Mouse (Mus musculus) CD4-positive, CD25-positive, alpha-beta regulatory T cell, adult 2 months (primary cell): Measurements from ENCODE around the gene Psma3.
A peak's percentile ranks its signal among the peaks of the same experiment; 100 is the strongest.
"Not testable (repeated sequence)": the region's sequence is repeated elsewhere in the genome, so short reads cannot be mapped to it uniquely, and the experiment has no call there.

Experiments
- DNase-seq: peaks from one replicate; pipeline ENCODE4 v3.0.0-alpha.2; 2012; ENCODE audit warnings: low read depth, low spot score

The Psma3 gene

GRCm38 (mm10) chr12:71001456-71001855, 27.0 kb downstream of the Psma3 start:
- DNase-seq = no peak

- no peak for DNase-seq
These were observed 29.5 kb downstream of the Psma3 start for GRCm38 (mm10) chr12:71003760-71004426.

GRCm38 (mm10) chr12:71006141-71006540, 31.7 kb downstream of the Psma3 start:
- DNase-seq = no peak

GRCm38 (mm10) chr12:71006901-71007300, 32.5 kb downstream of the Psma3 start:
- DNase-seq = peak; percentile 53

- no peak for DNase-seq
These were observed 35.3 kb downstream of the Psma3 start for GRCm38 (mm10) chr12:71009769-71010168.

- DNase-seq = no peak
These were observed 40.5 kb downstream of the Psma3 start for GRCm38 (mm10) chr12:71014845-71015362.

GRCm38 (mm10) chr12:71015363-71016210, 41.2 kb downstream of the Psma3 start, which contains the start of gene Arid4a:
Gene Arid4a, plus strand, starts transcription at chr12:71015990.
- peak; percentile 98 for DNase-seq

- no peak for DNase-seq
These were observed 41.7 kb downstream of the Psma3 start for GRCm38 (mm10) chr12:71016211-71016502.

- DNase-seq = peak; percentile 70
These were observed 42.3 kb downstream of the Psma3 start for GRCm38 (mm10) chr12:71016503-71017241.

- DNase-seq = no peak
These were observed 42.8 kb downstream of the Psma3 start for GRCm38 (mm10) chr12:71017242-71017571.

GRCm38 (mm10) chr12:71017827-71018226, 43.4 kb downstream of the Psma3 start:
- DNase-seq = no peak

- no peak for DNase-seq
These were observed 44.8 kb downstream of the Psma3 start for GRCm38 (mm10) chr12:71019211-71019610.

- DNase-seq = no peak
These were observed 50.0 kb downstream of the Psma3 start for GRCm38 (mm10) chr12:71024411-71024810.

- DNase-seq = not testable (repeated sequence)
These were observed 53.8 kb downstream of the Psma3 start for GRCm38 (mm10) chr12:71028265-71028664.

GRCm38 (mm10) chr12:71030260-71030659, 55.8 kb downstream of the Psma3 start:
- DNase-seq = peak; percentile 82

- peak; percentile 76 for DNase-seq
These were observed 56.3 kb downstream of the Psma3 start for GRCm38 (mm10) chr12:71030722-71031121.

GRCm38 (mm10) chr12:71035826-71036225, 61.4 kb downstream of the Psma3 start:
- no peak for DNase-seq

GRCm38 (mm10) chr12:71036729-71037404, 62.4 kb downstream of the Psma3 start:
- peak; percentile 41 for DNase-seq

GRCm38 (mm10) chr12:71040462-71040861, 66.0 kb downstream of the Psma3 start:
- DNase-seq = peak; percentile 76

- no peak for DNase-seq
These were observed 68.0 kb downstream of the Psma3 start for GRCm38 (mm10) chr12:71042451-71042850.

- DNase-seq = no peak
These were observed 69.2 kb downstream of the Psma3 start for GRCm38 (mm10) chr12:71043571-71043970.

- DNase-seq = no peak
These were observed 70.1 kb downstream of the Psma3 start for GRCm38 (mm10) chr12:71044488-71044887.
